Mouse (Mus musculus) midbrain, embryonic 11.5 days (tissue): Measurements from ENCODE around the gene Mmp20. TPM values are rescaled to one million over a fixed set of nuclear protein-coding genes. Genes with fewer than 3 reads are reported as not detected.

Source experiments
- ATAC-seq: fragments of 200-750 bp; cut with Nextera tagmentation; 2 replicates; pipeline ENCODE4 v1.8.0; 2017; ENCODE audit warnings: moderate TSS enrichment, moderate library complexity; ENCODE audit not compliant: low FRiP score
- DNase-seq: peaks from one replicate; pipeline ENCODE4 v3.0.0; 2015; ENCODE audit warnings: low spot score; ENCODE audit errors: missing footprints
- H3K27ac ChIP-seq: fragments of 300-500 bp; sonication (generic); 2 replicates; pipeline ENCODE4 v1.5.1; 2014; ENCODE audit warnings: low read depth, low read length
- H3K27me3 ChIP-seq: fragments of 300-500 bp; sonication (generic); 2 replicates; pipeline ENCODE4 v1.6.1; 2014; ENCODE audit warnings: mild to moderate bottlenecking, low read length, moderate library complexity, mixed read lengths; ENCODE audit not compliant: control insufficient read depth, insufficient read depth
- H3K36me3 ChIP-seq: fragments of 300-500 bp; sonication (generic); 2 replicates; pipeline ENCODE4 v1.6.1; 2014; ENCODE audit warnings: mild to moderate bottlenecking, low read length, moderate library complexity, mixed read lengths; ENCODE audit not compliant: control insufficient read depth, insufficient read depth
- H3K4me1 ChIP-seq: fragments of 300-500 bp; sonication (generic); 2 replicates; pipeline ENCODE4 v1.6.1; 2014; ENCODE audit warnings: low read length; ENCODE audit not compliant: control insufficient read depth, insufficient read depth
- H3K4me2 ChIP-seq: fragments of 300-500 bp; sonication (generic); 2 replicates; pipeline ENCODE4 v1.6.1; 2014; ENCODE audit warnings: mild to moderate bottlenecking, moderate library complexity
- H3K4me3 ChIP-seq: fragments of 300-500 bp; sonication (generic); 2 replicates; pipeline ENCODE4 v1.5.1; 2014; ENCODE audit warnings: low read depth, low read length
- H3K9ac ChIP-seq: fragments of 300-500 bp; sonication (generic); 2 replicates; pipeline ENCODE4 v1.6.1; 2014; ENCODE audit warnings: low read length
- H3K9me3 ChIP-seq: fragments of 300-500 bp; sonication (generic); 2 replicates; pipeline ENCODE4 v1.6.1; 2016; ENCODE audit warnings: low read length; ENCODE audit not compliant: control insufficient read depth
- WGBS: fragments of 180-500 bp; shearing (Covaris S2); extraction: QIAGEN DNeasy Blood & Tissue Kit; methylation state at CpG from one replicate; pipeline ENCODE4 v1.1.7; 2014; 5-methylcytosine and 5-hydroxymethylcytosine counted together
- polyA plus RNA-seq: library from polyadenylated mRNA; unstranded; fragments of >200 nt; fragmentation: Nextera tagmentation; extraction: Ambion mirVana; gene quantifications from 2 replicates; pipeline ENCODE4 v1.2.1, GENCODE M21; 2014

Mmp20 gene
- polyA plus RNA-seq, 1 experiment from 2014 or later, result not detected

GRCm38 (mm10) chr9:7647901-7648300, 19.9 kb downstream of the Mmp20 start:
- Histone ChIP-seq H3K27me3 (no peaks in the 10 kb centered on the region), H3K4me1 (no peaks in the 10 kb centered on the region), H3K4me2 (no peak overlapping the region), H3K4me3 (no peak overlapping the region), H3K27ac (no peak overlapping the region), H3K36me3 (no peaks in the 10 kb centered on the region), H3K9ac (no peak overlapping the region), H3K9me3 (no peaks in the 10 kb centered on the region)
- DNase-seq (no peak), ATAC-seq (no peak)
- WGBS, result 79% methylated on average over 3 of the region's 3 CpGs

GRCm38 (mm10) chr9:7650397-7651180, 22.6 kb downstream of the Mmp20 start:
- no peaks in the 10 kb centered on the region for H3K27me3 ChIP-seq
- no peak overlapping the region for H3K9ac ChIP-seq
- H3K4me1 ChIP-seq, result no peaks in the 10 kb centered on the region
- WGBS, result 79% methylated on average over 5 of the region's 5 CpGs
- no peak overlapping the region for H3K4me2 ChIP-seq
- no peak overlapping the region for H3K27ac ChIP-seq
- DNase-seq (no peak), ATAC-seq (no peak)
- no peaks in the 10 kb centered on the region for H3K36me3 ChIP-seq
- no peak overlapping the region for H3K4me3 ChIP-seq
- no peaks in the 10 kb centered on the region for H3K9me3 ChIP-seq

GRCm38 (mm10) chr9:7652351-7653085, 24.5 kb downstream of the Mmp20 start:
- ATAC-seq (no peak), DNase-seq (no peak)
- Histone ChIP-seq H3K4me2 (no peak overlapping the region), H3K9ac (no peak overlapping the region), H3K9me3 (no peaks in the 10 kb centered on the region), H3K36me3 (no peaks in the 10 kb centered on the region), H3K27me3 (no peaks in the 10 kb centered on the region), H3K4me3 (no peak overlapping the region), H3K4me1 (no peaks in the 10 kb centered on the region), H3K27ac (no peak overlapping the region)
- WGBS, result 86% methylated on average over 5 of the region's 5 CpGs

GRCm38 (mm10) chr9:7657946-7658345, 29.9 kb downstream of the Mmp20 start:
- WGBS, result 78% methylated on average over 4 of the region's 4 CpGs
- H3K9me3 ChIP-seq, result no peaks in the 10 kb centered on the region
- no peak overlapping the region for H3K4me3 ChIP-seq
- DNase-seq, result no peak
- no peak overlapping the region for H3K27ac ChIP-seq
- H3K27me3 ChIP-seq, result no peaks in the 10 kb centered on the region
- H3K36me3 ChIP-seq, result no peaks in the 10 kb centered on the region
- no peak for ATAC-seq
- H3K4me1 ChIP-seq, result no peaks in the 10 kb centered on the region
- no peak overlapping the region for H3K4me2 ChIP-seq
- no peak overlapping the region for H3K9ac ChIP-seq

GRCm38 (mm10) chr9:7659469-7660020, 31.5 kb downstream of the Mmp20 start:
- 74% methylated on average over 6 of the region's 6 CpGs for WGBS
- Histone ChIP-seq H3K4me3 (no peak overlapping the region), H3K9me3 (no peaks in the 10 kb centered on the region), H3K36me3 (no peaks in the 10 kb centered on the region), H3K27me3 (no peaks in the 10 kb centered on the region), H3K4me2 (no peak overlapping the region), H3K27ac (no peak overlapping the region), H3K9ac (no peak overlapping the region), H3K4me1 (no peaks in the 10 kb centered on the region)
- no peak for DNase-seq
- no peak for ATAC-seq

- ATAC-seq, result no peak
- WGBS, result 94% methylated on average over 1 of the region's 1 CpGs
Observed at GRCm38 (mm10) chr9:7661371-7661770, 33.3 kb downstream of the Mmp20 start.

GRCm38 (mm10) chr9:7669674-7670073, 41.6 kb downstream of the Mmp20 start:
- Histone ChIP-seq H3K27me3 (no peaks in the 10 kb centered on the region), H3K4me2 (no peak overlapping the region), H3K4me1 (no peaks in the 10 kb centered on the region), H3K9ac (no peak overlapping the region), H3K9me3 (no peaks in the 10 kb centered on the region), H3K4me3 (no peak overlapping the region), H3K27ac (no peak overlapping the region), H3K36me3 (no peaks in the 10 kb centered on the region)
- ATAC-seq (no peak), DNase-seq (no peak)
- 91% methylated on average over 1 of the region's 1 CpGs for WGBS

More at GRCm38 (mm10) chr9:7661371-7661770, 33.3 kb downstream of the Mmp20 start:
- Histone ChIP-seq H3K27me3 (no peaks in the 10 kb centered on the region), H3K4me1 (no peaks in the 10 kb centered on the region), H3K9ac (no peak overlapping the region), H3K36me3 (no peaks in the 10 kb centered on the region), H3K9me3 (no peaks in the 10 kb centered on the region), H3K27ac (no peak overlapping the region), H3K4me2 (no peak overlapping the region), H3K4me3 (no peak overlapping the region)
- no peak for DNase-seq

GRCm38 (mm10) chr9:7672985-7673384, 45.0 kb downstream of the Mmp20 start:
- Histone ChIP-seq H3K27ac (no peak overlapping the region), H3K9ac (no peak overlapping the region), H3K4me3 (no peak overlapping the region), H3K4me2 (no peak overlapping the region), H3K36me3 (no peaks in the 10 kb centered on the region), H3K4me1 (no peaks in the 10 kb centered on the region), H3K9me3 (no peaks in the 10 kb centered on the region), H3K27me3 (no peaks in the 10 kb centered on the region)
- 80% methylated on average over 9 of the region's 9 CpGs for WGBS
- DNase-seq, result no peak
- ATAC-seq, result no peak
